Mouse (Mus musculus): Measurements from ENCODE around the gene Sirt4.

The Sirt4 gene

GRCm38 (mm10) chr5:115491771-115492322 lies 7.3 kb upstream of the Sirt4 start:
- peak; percentile 60 for DNase-seq (ENCODE audit: low read depth)

DNA sequence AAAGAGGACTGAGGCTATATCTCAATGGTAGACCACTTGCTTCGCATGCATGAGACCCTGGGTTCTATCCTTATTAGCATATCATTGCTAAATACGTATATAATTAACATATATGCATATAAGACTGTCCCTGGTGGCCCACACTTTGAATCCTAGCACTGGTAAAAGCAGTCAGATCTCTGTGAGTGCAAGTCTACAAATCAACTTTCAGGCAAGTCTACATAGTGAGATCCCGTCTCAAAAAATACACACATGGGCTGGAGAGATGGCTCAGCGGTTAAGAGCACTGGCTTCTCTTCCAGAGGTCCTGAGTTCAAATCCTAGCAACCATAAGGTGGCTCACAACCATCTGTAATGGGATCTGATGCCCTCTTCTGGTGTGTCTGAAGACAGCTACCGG lies 6.6 kb upstream of the Sirt4 start:
- no peak for DNase-seq (ENCODE audit: low read depth)

DNA sequence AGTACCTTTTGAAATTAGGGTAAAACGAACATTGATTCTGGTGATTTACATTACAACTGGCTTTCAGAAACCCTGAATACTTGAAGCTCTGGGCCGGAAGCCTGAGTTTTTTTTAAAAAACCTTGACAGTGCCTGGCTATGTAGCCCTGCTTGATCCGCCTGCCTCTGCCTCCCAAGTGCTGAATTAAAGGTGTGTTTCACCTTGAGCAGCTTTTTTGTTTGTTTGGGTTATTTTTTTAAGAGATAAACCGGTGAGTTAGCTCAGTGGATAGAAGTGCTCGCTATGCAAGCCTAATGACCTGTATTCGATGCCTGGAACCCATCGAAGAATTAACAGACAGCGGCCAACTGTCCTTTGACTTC lies 6.1 kb upstream of the Sirt4 start:
- DNase-seq (ENCODE audit: low read depth): no peak

- DNase-seq (ENCODE audit: low read depth): peak; percentile 98
Measured at GRCm38 (mm10) chr5:115489699-115490637, 5.4 kb upstream of the Sirt4 start.

- DNase-seq (ENCODE audit: low read depth): peak; percentile 95
Measured at GRCm38 (mm10) chr5:115488841-115489698, 4.5 kb upstream of the Sirt4 start.

GRCm38 (mm10) chr5:115487942-115488580 lies 3.5 kb upstream of the Sirt4 start:
- DNase-seq (ENCODE audit: low read depth): no peak

DNA sequence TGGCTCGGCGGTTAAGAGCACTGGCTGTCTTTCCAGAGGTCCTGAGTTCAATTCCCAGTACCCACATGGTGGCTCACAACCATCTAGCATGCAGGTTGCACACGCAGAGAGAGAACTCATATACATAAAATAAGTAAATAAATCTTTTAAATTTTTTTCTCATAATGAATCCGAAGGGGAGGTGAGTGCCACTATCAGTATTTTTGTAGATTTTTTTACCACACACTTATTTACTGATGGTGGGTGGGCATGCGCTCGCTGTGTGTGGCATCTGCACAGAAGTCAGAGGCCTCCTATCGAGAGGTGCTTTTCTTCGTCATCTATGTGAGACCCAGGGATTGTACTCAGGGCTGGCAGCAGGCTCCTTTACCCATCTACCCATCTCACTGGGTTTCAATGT lies 2.8 kb upstream of the Sirt4 start:
- DNase-seq (ENCODE audit: low read depth): no peak

GRCm38 (mm10) chr5:115486726-115487125 lies 2.2 kb upstream of the Sirt4 start:
- no peak for DNase-seq (ENCODE audit: low read depth)

DNA sequence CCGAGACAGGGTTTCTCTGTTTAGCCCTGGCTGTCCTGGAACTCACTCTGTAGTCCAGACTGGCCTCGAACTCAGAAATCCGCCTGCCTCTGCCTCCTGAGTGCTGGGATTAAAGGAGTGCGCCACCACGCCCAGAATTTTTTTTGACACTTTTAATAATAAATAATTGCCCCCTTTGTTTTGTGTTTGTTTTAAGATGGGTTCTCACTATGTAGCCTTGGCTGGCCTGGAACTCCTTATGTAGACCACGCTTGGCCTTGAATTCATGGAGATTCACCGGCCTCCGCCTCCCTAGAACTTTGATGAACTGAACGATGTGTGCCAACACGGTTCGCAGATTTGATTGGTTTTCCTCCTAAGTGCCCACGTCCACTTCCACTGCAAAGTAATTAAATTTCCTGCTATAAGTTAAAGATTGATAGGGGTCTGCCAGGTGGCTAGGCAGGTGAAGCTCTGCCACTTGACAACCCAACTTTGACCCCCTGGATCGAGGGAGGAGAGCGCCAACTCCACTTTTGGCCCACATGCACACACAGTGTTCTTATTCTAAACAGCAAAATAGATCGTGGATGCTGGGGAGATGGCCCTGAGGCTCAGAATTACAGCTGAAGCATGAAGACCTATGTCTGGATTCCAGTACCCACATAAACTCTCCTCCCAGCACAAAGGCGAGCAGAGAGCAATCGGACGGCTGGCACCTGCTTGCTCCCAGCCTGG lies 1.1 kb upstream of the Sirt4 start:
- no peak for DNase-seq (ENCODE audit: low read depth)

DNA sequence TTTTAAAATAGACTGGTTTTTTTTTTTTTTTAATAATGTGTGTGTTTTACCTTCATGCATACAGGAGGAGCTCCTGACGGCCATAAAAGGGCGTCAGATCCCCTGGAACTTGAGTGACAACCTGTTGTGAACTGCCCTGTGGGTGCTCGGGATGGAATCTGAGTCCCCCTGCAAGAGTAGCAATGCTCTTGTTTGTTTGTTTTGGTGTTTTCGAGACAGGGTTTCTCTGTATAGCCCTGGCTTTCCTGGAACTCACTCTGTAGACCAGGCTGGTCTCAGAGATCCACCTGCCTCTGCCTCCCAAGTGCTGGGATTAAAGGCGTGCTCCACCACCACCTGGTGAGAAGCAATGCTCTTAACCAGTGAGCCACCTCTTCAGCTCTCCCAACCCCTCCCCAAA lies 471 bp upstream of the Sirt4 start:
- no peak for DNase-seq (ENCODE audit: low read depth)

DNA sequence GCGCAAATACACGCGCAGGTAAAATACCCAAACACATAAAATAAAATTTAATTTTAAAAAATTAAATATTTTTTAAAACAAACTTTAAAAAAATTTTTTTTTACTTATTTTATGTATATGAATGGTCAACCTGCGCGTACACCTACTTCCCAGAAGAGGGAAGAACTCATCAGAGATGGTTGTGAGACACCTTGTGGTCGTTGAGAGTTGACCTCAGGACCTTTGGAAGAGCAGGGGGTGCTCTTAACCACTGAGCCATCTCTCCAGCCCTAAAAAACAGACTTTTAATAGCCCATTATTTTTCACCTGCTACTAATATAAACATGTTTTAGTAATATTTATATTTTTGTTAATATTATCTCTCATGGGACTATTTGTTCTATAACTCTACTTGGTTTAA lies 1.1 kb downstream of the Sirt4 start:
- no peak for DNase-seq (ENCODE audit: low read depth)

- DNase-seq (ENCODE audit: low read depth): peak; percentile 1
Measured at GRCm38 (mm10) chr5:115482390-115483265, 1.9 kb downstream of the Sirt4 start.

DNA sequence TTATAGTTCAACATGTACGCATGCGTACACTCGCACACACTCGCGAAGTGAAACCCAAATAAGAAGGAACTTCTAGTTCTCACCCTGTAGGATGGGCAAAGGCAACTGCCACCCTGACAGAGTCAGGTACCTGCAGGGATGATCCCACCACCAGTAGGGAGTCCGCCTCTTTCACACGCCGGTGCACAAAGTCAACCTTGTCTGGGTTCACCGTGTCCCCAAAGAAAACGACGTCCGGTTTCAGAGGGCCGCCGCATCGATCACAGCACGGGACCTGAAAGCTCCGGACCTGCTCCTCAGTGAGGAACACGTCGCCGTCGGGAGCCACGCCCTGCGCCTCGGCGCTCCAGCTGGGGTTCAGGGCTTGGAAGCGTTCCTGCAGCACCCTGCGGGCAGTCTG lies 4.4 kb downstream of the Sirt4 start:
- no peak for DNase-seq (ENCODE audit: low read depth)

DNA sequence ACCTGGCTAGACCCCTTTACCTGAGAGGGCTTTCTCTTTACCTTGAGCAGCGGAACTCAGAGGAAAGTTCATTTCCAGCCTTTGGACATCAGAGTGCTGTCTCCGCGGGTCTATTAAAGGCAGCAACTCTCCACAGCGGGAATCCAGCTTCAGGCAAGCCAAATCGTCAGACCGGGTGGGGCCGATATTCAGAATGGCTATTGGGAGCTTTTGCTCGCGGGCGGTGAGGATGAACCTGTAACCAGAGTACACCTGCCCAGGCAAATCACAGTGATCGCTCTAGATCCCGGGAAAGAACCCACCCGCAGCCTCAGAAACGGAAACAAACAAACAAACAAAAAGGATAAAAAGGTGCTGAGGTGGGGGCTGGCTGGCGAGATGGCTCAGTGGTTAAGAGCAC lies 5.0 kb downstream of the Sirt4 start:
- no peak for DNase-seq (ENCODE audit: low read depth)

DNA sequence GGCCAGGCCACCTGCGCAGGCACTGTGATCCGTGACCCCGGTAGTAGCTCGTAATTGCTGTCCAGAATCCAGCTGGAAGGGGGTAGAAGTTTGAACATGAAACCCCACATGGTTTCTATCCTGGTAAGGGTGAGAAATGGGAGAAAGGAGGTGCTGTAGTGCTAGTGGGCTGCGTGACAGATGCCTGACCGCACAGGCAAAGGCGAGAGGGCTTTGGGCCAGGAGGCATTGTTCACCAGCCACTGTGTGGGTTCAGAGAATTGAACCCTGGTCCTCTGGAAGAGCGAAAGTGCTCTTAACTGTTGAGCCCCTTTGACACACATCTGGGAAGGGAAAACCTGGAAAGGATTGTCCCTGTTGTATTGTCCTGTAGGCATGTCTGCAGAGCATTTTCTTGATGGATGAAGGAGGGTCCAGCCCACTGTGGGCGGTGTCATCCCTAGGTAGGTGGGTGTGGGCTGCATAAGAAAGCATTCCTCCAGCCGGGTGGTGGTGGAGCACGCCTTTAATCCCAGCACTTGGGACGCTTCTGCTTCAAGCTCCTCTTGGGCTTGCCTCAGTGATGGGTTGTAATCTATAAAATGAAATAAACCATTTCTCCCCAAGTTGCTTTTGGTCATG lies 8.3 kb downstream of the Sirt4 start:
- no peak for DNase-seq (ENCODE audit: low read depth)

DNA sequence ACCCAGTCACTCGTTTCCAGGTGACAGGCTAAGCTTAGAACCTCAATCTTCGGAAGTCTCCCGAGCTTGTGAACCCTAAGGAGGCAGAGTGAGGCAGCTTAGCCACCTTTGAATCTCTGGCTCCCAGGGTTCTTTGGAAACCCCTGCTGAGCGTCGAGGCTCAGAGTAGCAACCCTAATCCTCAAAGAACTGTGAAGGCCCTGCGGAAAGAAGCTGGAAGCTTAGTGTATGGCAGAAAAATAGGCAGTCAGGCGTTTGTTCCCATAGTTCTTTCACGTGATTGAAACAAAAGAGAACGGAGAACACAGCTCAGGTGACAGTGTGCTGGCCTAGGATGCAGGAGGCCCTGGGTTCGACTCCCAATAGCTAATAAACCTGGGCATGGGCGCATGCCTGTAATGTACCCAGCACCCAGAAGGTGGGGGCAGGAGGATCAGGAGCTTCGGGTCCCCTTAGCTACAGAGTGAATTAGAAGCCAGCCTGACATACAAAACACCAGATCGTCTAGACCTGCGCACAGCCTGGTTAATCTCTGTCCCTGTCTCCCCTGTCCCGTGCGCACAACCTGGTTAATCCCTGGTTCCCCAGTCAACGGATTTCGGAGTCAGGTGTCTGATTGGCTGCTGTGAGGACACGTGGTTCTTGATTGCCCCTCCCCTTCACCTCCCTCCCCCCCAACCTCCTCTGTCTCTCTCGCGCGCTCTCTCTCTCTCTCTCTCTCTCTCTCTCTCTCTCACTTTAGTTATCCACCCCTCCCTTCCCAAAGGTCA lies 9.0 kb downstream of the Sirt4 start:
- DNase-seq (ENCODE audit: low read depth): peak; percentile 59

DNA sequence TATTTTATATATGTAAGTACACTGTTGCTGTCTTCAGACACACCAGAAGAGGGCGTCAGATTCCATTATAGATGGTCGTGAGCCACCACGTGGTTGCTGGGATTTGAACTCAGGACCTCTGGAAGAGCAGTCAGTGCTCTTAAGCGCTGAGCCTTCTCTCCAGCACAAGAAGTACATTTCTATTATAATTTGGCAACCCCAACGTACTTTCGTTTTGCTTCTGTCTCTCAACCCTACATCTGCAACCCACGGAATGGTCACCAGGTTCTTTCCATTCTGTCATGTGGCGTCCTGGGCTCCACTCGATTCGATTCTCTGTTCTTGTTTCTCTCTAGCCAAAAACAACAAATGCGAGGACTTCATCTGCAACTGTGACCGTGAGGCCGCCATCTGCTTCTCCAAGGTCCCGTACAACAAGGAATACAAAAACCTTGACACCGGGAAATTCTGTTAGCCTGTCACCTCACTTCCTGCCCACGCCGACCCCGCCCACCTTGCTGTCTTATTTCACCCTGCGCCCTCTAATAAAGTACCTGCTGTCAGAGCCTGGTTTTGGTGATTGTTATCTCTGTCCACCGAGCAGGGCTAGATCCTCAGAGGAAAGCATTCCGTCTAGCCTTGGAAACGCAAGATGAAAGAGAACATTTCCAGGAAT lies 10.2 kb downstream of the Sirt4 start:
- DNase-seq (ENCODE audit: low read depth): peak; percentile 60

DNA sequence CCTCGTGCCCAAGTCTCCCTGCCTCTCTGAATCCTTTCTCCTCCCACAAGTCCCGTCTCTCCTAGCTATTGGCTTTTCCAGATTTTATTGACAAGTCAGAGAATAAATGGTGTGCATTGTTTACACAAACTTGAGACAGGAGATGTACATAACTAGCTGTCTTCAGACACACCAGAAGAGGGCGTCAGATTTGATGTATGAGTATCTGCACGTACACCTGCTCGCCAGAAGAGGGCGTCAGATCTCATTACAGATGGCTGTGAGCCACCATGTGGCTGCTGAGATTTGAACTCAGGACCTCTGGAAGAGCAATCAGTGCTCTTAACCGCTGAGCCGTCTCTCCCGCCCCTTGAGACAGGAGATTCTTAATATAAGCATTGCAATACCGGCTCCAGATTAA lies 11.3 kb downstream of the Sirt4 start:
- no peak for DNase-seq (ENCODE audit: low read depth)

Measured in naive thymus-derived CD4-positive, alpha-beta T cell, adult 2 months (primary cell).